Mouse (Mus musculus) liver, adult 2 months (tissue): ENCODE data around the gene Aox1. TPM values are rescaled to one million over a fixed set of nuclear protein-coding genes. Genes with fewer than 3 reads are reported as not detected.

ENCODE experiments used
- DNase-seq: peaks from one replicate; pipeline ENCODE4 v3.0.0-alpha.2; 2011; ENCODE audit warnings: low read depth, low spot score; ENCODE audit errors: extremely low read depth
- H3K27ac ChIP-seq: fragments of 200-500 bp; replicated peaks from 2 replicates; pipeline ENCODE4 v1.5.1; 2012; ENCODE audit warnings: low read depth, mild to moderate bottlenecking, control low read depth, inconsistent platforms, low read length; ENCODE audit not compliant: insufficient read depth
- H3K27me3 ChIP-seq: fragments of 200-500 bp; 2 replicates; pipeline ENCODE4 v1.6.1; 2012; ENCODE audit warnings: mild to moderate bottlenecking, moderate library complexity, low read length, inconsistent platforms; ENCODE audit not compliant: control insufficient read depth, insufficient read depth
- H3K36me3 ChIP-seq: fragments of 200-500 bp; 2 replicates; pipeline ENCODE4 v1.6.1; 2012; ENCODE audit warnings: low read length, inconsistent platforms; ENCODE audit not compliant: control insufficient read depth, insufficient read depth
- H3K4me1 ChIP-seq: fragments of 200-500 bp; 2 replicates; pipeline ENCODE4 v1.6.1; 2011; ENCODE audit warnings: low read length; ENCODE audit not compliant: control insufficient read depth, insufficient read depth
- H3K4me3 ChIP-seq: fragments of 200-500 bp; 2 replicates; pipeline ENCODE4 v1.5.1; 2011; ENCODE audit warnings: low read depth, mild to moderate bottlenecking, control low read depth, low read length, moderate library complexity; ENCODE audit not compliant: insufficient read depth
- H3K79me2 ChIP-seq: fragments of 200-500 bp; 2 replicates; pipeline ENCODE4 v1.6.1; 2012; ENCODE audit warnings: inconsistent platforms, mild to moderate bottlenecking, low read length, moderate library complexity; ENCODE audit not compliant: control insufficient read depth, insufficient read depth
- H3K9ac ChIP-seq: fragments of 200-500 bp; 2 replicates; pipeline ENCODE4 v1.6.1; 2012; ENCODE audit warnings: low read depth, mild to moderate bottlenecking, control low read depth, inconsistent platforms, low read length
- CTCF ChIP-seq: fragments of 200-500 bp; IDR thresholded peaks from 2 replicates; pipeline ENCODE4 v1.5.1; 2011; ENCODE audit warnings: low read depth, low read length, control low read depth
- POLR2A ChIP-seq: fragments of 200-500 bp; IDR thresholded peaks from 2 replicates; pipeline ENCODE4 v1.6.1; 2011; ENCODE audit warnings: low read length, control low read depth; ENCODE audit not compliant: insufficient read depth; ENCODE audit errors: extremely low read depth
- WGBS: fragments of 180-500 bp; shearing (Covaris S2); methylation state at CpG from one replicate; pipeline ENCODE4 v1.1.7; 2018; 5-methylcytosine and 5-hydroxymethylcytosine counted together
- polyA plus RNA-seq: library from polyadenylated mRNA; depleted of rRNA; stranded (reverse); fragments of >200 nt; gene quantifications from 2 replicates; pipeline ENCODE4 v1.2.3, GENCODE M21; 2012
- total RNA-seq: library from RNA; depleted of rRNA; stranded (reverse); fragments of >200 nt; gene quantifications from 2 replicates; pipeline ENCODE4 v1.2.3, GENCODE M21; 2014

Gene Aox1
- total and polyA plus RNA-seq, 2 experiments, result 19.5 to 37.1 TPM

GRCm38 (mm10) chr1:58102494-58102893, 72.8 kb downstream of the Aox1 start:
- Histone ChIP-seq H3K36me3 (peaks cover 61% of the 10 kb centered on the region), H3K27ac (no peak overlapping the region), H3K79me2 (no peaks in the 10 kb centered on the region), H3K9ac (no peak overlapping the region), H3K4me1 (peaks cover 14% of the 10 kb centered on the region), H3K27me3 (no peaks in the 10 kb centered on the region), H3K4me3 (no peak overlapping the region)
- TF ChIP-seq POLR2A, result no peak
- no peak for TF ChIP-seq CTCF
- 77% methylated on average over 7 of the region's 7 CpGs for WGBS
- DNase-seq, result no peak

GRCm38 (mm10) chr1:58105685-58106084, 76.0 kb downstream of the Aox1 start:
- TF ChIP-seq CTCF (no peak), POLR2A (no peak)
- DNase-seq, result no peak
- Histone ChIP-seq H3K36me3 (peaks cover 42% of the 10 kb centered on the region), H3K79me2 (no peaks in the 10 kb centered on the region), H3K4me1 (peaks cover 7% of the 10 kb centered on the region), H3K27me3 (no peaks in the 10 kb centered on the region), H3K4me3 (no peak overlapping the region), H3K9ac (no peak overlapping the region), H3K27ac (no peak overlapping the region)
- 95% methylated on average over 6 of the region's 6 CpGs for WGBS

- Histone ChIP-seq H3K27ac (no peak overlapping the region), H3K4me3 (no peak overlapping the region), H3K9ac (no peak overlapping the region), H3K27me3 (no peaks in the 10 kb centered on the region), H3K36me3 (peaks cover 36% of the 10 kb centered on the region), H3K4me1 (peaks cover under 1% of the 10 kb centered on the region; the same call in 1 of the 2 replicates), H3K79me2 (no peaks in the 10 kb centered on the region)
- 69% methylated on average over 2 of the region's 2 CpGs for WGBS
- DNase-seq, result no peak
- no peak for TF ChIP-seq CTCF
- TF ChIP-seq POLR2A, result no peak
Observed at GRCm38 (mm10) chr1:58107066-58107465, 77.3 kb downstream of the Aox1 start.

- H3K9ac ChIP-seq, result no peak overlapping the region
- TF ChIP-seq CTCF (no peak), POLR2A (no peak)
- H3K27me3 ChIP-seq, result no peaks in the 10 kb centered on the region
- no peaks in the 10 kb centered on the region; the same call in 1 of the 2 replicates for H3K79me2 ChIP-seq
- H3K4me3 ChIP-seq, result no peak overlapping the region
- peaks cover 2% of the 10 kb centered on the region; the same call in 1 of the 2 replicates for H3K4me1 ChIP-seq
- peaks cover 13% of the 10 kb centered on the region for H3K36me3 ChIP-seq
- DNase-seq, result no peak
- 92% methylated on average over 5 of the region's 5 CpGs for WGBS
- no peak overlapping the region for H3K27ac ChIP-seq
Observed at GRCm38 (mm10) chr1:58110241-58110640, 80.5 kb downstream of the Aox1 start.

- Histone ChIP-seq H3K36me3 (peaks cover 11% of the 10 kb centered on the region), H3K27ac (no peak overlapping the region), H3K27me3 (no peaks in the 10 kb centered on the region), H3K4me3 (no peak overlapping the region), H3K79me2 (peaks cover 3% of the 10 kb centered on the region; the same call in 1 of the 2 replicates), H3K9ac (no peak overlapping the region), H3K4me1 (peaks cover 6% of the 10 kb centered on the region; the same call in 1 of the 2 replicates)
- TF ChIP-seq POLR2A (no peak), CTCF (no peak)
- peak; percentile 60 for DNase-seq
- 69% methylated on average over 4 of the region's 4 CpGs for WGBS
Observed at GRCm38 (mm10) chr1:58111315-58111714, 81.6 kb downstream of the Aox1 start.

- Histone ChIP-seq H3K79me2 (peaks cover 4% of the 10 kb centered on the region; the same call in 1 of the 2 replicates), H3K27me3 (no peaks in the 10 kb centered on the region), H3K27ac (peak within 1 kb of the TSS; percentile 53), H3K4me3 (peak within 1 kb of the TSS; percentile 61), H3K9ac (peak within 1 kb of the TSS; percentile 69), H3K36me3 (peaks cover 14% of the 10 kb centered on the region), H3K4me1 (peaks cover 20% of the 10 kb centered on the region; the same call in 1 of the 2 replicates)
- peak; percentile 96 for DNase-seq
- 9% methylated on average over 11 of the region's 11 CpGs for WGBS
- TF ChIP-seq POLR2A (no peak), CTCF (peak; percentile 91)
Observed at GRCm38 (mm10) chr1:58112880-58113279, 83.1 kb downstream of the Aox1 start, which contains the start of gene Aox3. Gene Aox3, plus strand, starts transcription at chr1:58113130.
